Mouse (Mus musculus) MN1 (cell line): ENCODE data around the gene Znrd1as.

Source experiments
- DNase-seq: peaks from one replicate; pipeline ENCODE4 v3.0.0-alpha.2; 2016; ENCODE audit warnings: low spot score

Znrd1as gene

GRCm38 (mm10) chr17:36997033-36997735 is 38.8 kb downstream of the Znrd1as start:
- peak; percentile 87 for DNase-seq

DNA sequence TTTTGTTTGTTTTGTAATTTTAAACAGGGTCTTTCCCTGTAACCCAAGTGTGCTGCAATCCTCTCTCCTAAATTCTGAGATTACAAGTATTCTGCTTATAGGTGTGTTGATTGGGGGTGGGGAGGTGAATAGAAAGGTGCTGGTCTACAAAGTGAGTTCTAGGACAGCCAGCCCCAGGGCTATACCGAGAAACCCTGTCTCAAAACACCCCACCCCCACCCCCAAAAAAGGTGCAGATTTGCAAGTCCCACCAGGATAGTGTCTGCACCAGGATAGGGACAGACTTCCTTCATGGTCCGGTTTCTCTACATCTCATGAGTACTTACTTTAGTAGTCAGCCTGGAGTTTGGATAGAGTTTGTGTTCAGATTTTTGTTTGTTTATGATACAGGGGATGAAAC is 40.1 kb downstream of the Znrd1as start:
- DNase-seq = no peak

- DNase-seq = no peak
Measured at GRCm38 (mm10) chr17:37000863-37001262, 42.5 kb downstream of the Znrd1as start, which contains the start of gene Zfp57. TSS of gene Zfp57 (plus strand) at chr17:37001163.

DNA sequence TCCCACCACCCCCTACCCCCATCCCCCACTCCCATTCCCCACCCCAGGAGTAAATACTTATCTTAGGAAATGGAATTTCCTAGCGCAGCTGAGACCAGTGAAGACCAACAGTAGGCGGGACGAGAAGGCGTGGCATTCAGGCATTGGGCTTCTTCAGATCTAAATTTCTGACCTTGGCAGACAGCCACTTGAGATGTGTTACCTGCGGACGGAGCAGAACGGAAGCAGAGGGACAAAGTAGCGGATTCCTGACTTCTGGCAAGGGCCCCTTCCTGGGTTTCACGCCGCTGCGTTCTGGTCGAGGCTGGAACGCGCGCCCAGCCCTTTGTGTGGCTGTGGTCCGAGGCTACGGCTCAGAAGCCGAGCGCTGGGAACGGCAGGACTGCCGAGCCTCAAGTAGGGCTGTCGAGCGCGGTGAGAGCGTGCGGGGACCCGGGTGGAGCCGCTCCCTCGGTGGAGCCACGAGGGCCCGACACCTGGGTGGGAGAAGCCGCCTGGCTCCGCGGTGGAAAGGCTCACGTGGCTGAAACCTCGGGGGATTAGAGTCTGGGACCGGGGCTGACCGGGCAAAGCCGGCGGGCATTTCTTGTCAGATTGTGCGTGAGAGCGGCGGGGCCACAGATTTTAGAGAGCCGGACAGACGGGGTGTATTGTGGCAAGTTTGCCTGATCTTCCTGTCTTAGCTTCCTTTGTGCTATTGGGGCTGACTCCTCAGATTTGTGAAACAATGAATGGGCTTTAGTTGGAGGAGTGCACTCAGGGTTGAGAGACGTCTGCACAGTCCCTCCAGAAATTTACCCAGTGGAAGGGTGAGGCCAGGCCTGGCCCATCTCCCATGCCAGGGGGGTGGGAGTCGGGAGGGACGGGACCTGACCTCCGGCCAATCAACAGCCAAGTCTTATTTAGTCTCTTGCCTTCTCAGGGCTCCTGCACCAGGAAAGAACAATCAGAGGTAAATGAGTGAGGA is 44.3 kb downstream of the Znrd1as start:
- peak; percentile 80 for DNase-seq

GRCm38 (mm10) chr17:37003366-37003765 is 45.0 kb downstream of the Znrd1as start:
- peak; percentile 22 for DNase-seq

DNA sequence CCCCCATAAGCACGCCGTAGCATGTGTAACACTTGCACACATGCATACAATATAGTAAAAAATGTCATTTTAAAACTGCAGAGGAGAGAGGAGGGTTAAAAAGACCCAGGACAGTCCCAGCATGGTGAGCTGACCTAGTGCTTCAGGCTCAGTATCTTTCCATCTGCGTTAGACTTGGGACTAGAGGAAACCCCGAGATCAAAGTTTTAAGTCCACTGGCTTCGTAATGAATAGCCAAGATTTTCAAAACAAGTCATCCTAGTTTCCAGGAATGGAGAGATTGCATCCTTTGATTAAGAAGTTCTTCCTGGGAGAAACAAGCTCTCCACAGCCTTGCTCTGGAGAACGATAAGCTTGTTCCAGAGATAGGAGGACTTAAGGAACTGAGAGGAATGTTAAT is 49.8 kb downstream of the Znrd1as start:
- no peak for DNase-seq

DNA sequence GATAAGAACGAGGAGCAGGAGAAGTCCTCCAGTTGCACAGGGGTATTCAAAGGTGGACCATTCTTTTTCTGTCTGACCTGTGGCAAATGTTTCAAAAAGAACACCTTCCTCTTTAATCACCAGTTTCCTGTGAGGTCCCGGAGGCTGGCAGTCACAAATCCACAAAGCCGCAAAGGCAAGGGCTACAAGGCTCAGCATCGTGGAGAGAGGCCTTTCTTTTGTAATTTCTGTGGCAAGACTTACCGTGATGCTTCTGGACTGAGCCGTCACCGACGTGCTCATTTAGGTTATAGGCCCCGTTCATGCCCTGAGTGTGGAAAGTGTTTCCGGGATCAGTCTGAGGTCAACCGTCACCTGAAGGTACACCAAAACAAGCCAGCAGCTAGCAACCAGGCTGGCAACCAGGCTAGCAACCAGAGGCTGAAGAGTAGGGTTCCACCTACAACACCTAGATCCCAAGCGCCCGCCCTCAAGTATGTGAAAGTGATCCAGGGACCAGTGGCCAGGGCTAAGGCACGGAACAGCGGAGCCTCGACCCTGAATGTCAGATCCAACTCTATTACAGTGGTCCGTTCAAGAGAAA is 51.2 kb downstream of the Znrd1as start:
- DNase-seq = no peak

GRCm38 (mm10) chr17:37011719-37012118 is 53.3 kb downstream of the Znrd1as start:
- DNase-seq = no peak

DNA sequence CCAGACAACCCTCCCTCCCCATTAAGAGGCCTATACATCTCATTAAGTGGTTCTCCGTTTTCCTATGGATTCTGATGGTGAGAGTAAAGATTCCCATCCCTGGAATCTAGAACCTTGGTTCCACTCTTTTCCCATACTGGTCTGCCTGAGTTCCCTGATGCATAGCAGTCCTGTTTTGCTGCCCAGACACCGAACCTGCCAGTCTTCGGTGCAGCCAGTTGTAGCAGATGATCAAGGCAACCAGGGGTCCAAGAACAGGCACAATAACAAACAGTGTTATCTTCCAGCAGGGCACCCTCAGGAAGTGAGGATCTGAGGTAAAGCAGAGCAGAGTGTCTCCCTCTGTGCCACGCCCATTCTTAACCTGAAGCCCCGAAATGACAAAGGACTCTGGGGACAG is 53.7 kb downstream of the Znrd1as start:
- DNase-seq = no peak
